Mouse (Mus musculus): ENCODE results near the gene Plxna4. TPM values are rescaled to one million over a fixed set of nuclear protein-coding genes. Genes with fewer than 3 reads are reported as not detected.
A peak's percentile ranks its signal among the peaks of the same experiment; 100 is the strongest.

Plxna4 gene
- polyA plus RNA-seq, 1 experiment from 2014 or later: 3.5 TPM

DNA sequence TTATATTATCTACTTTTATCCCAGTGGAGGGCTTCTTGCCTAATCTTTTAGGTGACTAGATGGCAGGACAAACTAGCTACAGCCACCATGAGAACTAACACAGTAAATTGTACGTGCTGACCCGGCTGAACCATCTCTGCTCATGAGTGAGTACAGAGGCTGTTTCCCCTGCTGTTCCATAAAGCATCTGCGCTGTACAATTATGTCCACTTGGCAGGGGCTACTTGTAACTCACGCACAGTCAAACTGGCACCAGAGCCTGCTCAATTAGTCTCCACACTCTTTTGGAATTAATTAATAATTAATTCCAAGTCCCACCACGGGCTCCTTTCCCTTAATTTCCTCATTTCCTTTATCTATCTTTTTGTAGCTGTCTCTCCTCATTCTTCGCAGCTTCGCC lies 335.8 kb downstream of the Plxna4 start:
- ATAC-seq (replicated peaks; ENCODE audit: low FRiP score) (no peak), DNase-seq (ENCODE audit: low spot score) (no peak)
- Histone ChIP-seq H3K9me3 (ENCODE audit: control insufficient read depth, low read length) (no peaks in the 10 kb centered on the region), H3K36me3 (ENCODE audit: control insufficient read depth, insufficient read depth, low read length) (no peaks in the 10 kb centered on the region), H3K4me3 (ENCODE audit: low read depth, low read length) (no peak overlapping the region), H3K4me1 (replicated peaks; ENCODE audit: control insufficient read depth, insufficient read depth, low read length) (no peaks in the 10 kb centered on the region), H3K4me2 (ENCODE audit: low read depth, low read length, severe bottlenecking) (no peak overlapping the region), H3K27ac (ENCODE audit: low read depth, low read length) (no peak overlapping the region), H3K9ac (ENCODE audit: low read length) (no peak overlapping the region), H3K27me3 (ENCODE audit: control insufficient read depth, insufficient read depth, low read length) (no peaks in the 10 kb centered on the region)
- 73% methylated on average over 7 of the region's 7 CpGs for WGBS

- no peaks in the 10 kb centered on the region for H3K4me1 ChIP-seq (replicated peaks; ENCODE audit: control insufficient read depth, insufficient read depth, low read length)
- H3K9ac ChIP-seq (ENCODE audit: low read length): no peak overlapping the region
- no peaks in the 10 kb centered on the region for H3K27me3 ChIP-seq (ENCODE audit: control insufficient read depth, insufficient read depth, low read length)
- WGBS: 86% methylated on average over 10 of the region's 10 CpGs
- H3K4me3 ChIP-seq (ENCODE audit: low read depth, low read length): no peak overlapping the region
- DNase-seq (ENCODE audit: low spot score) (no peak), ATAC-seq (replicated peaks; ENCODE audit: low FRiP score) (no peak)
- H3K36me3 ChIP-seq (ENCODE audit: control insufficient read depth, insufficient read depth, low read length): no peaks in the 10 kb centered on the region
- H3K27ac ChIP-seq (ENCODE audit: low read depth, low read length): no peak overlapping the region
- H3K4me2 ChIP-seq (ENCODE audit: low read depth, low read length, severe bottlenecking): no peak overlapping the region
- no peaks in the 10 kb centered on the region for H3K9me3 ChIP-seq (ENCODE audit: control insufficient read depth, low read length)
These were observed 336.3 kb downstream of the Plxna4 start for GRCm38 (mm10) chr6:32251674-32252073.

DNA sequence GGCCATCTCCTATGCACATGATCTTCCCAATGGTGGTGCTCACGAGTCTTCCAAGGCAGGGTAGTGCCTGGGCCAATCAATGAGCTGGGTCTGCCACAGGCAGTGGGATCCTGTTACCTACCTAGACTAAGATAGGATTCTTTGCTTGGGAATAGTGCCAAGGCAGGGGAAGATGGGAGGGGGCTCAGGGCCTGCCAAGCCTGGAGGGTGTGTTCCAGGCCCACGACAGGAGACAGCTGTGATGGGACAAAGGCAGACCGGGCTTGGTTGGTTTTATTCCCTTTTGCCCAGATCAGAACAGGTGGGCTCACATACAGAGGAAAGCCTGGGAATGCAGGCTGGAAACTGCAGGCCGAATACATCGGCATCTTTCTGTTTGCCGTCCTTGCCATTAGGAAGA lies 342.0 kb downstream of the Plxna4 start:
- no peak overlapping the region for H3K27ac ChIP-seq (ENCODE audit: low read depth, low read length)
- H3K9ac ChIP-seq (ENCODE audit: low read length): no peak overlapping the region
- no peaks in the 10 kb centered on the region for H3K36me3 ChIP-seq (ENCODE audit: control insufficient read depth, insufficient read depth, low read length)
- H3K4me2 ChIP-seq (ENCODE audit: low read depth, low read length, severe bottlenecking): no peak overlapping the region
- H3K4me3 ChIP-seq (ENCODE audit: low read depth, low read length): no peak overlapping the region
- no peak for ATAC-seq (replicated peaks; ENCODE audit: low FRiP score)
- DNase-seq (ENCODE audit: low spot score): no peak
- no peaks in the 10 kb centered on the region for H3K9me3 ChIP-seq (ENCODE audit: control insufficient read depth, low read length)
- peaks cover 2% of the 10 kb centered on the region; the same call in 1 of the 2 replicates for H3K27me3 ChIP-seq (ENCODE audit: control insufficient read depth, insufficient read depth, low read length)
- 74% methylated on average over 6 of the region's 6 CpGs for WGBS
- H3K4me1 ChIP-seq (replicated peaks; ENCODE audit: control insufficient read depth, insufficient read depth, low read length): peaks cover 5% of the 10 kb centered on the region; the same call in 1 of the 2 replicates

GRCm38 (mm10) chr6:32243040-32243439 lies 345.0 kb downstream of the Plxna4 start:
- WGBS: 11% methylated on average over 2 of the region's 2 CpGs
- no peak overlapping the region for H3K4me2 ChIP-seq (ENCODE audit: low read depth, low read length, severe bottlenecking)
- H3K27ac ChIP-seq (ENCODE audit: low read depth, low read length): no peak overlapping the region
- no peak overlapping the region for H3K4me3 ChIP-seq (ENCODE audit: low read depth, low read length)
- ATAC-seq (replicated peaks; ENCODE audit: low FRiP score) (0 out of 2 replicates have a peak, but pooled peaks have one; percentile 4), DNase-seq (ENCODE audit: low spot score) (no peak)
- H3K27me3 ChIP-seq (ENCODE audit: control insufficient read depth, insufficient read depth, low read length): peaks cover 2% of the 10 kb centered on the region; the same call in 1 of the 2 replicates
- no peak overlapping the region for H3K9ac ChIP-seq (ENCODE audit: low read length)
- H3K4me1 ChIP-seq (replicated peaks; ENCODE audit: control insufficient read depth, insufficient read depth, low read length): peaks cover 5% of the 10 kb centered on the region; the same call in 1 of the 2 replicates
- no peaks in the 10 kb centered on the region for H3K9me3 ChIP-seq (ENCODE audit: control insufficient read depth, low read length)
- no peaks in the 10 kb centered on the region for H3K36me3 ChIP-seq (ENCODE audit: control insufficient read depth, insufficient read depth, low read length)

- no peak for ATAC-seq (replicated peaks; ENCODE audit: low FRiP score)
- no peak overlapping the region for H3K4me3 ChIP-seq (ENCODE audit: low read depth, low read length)
- WGBS: 90% methylated on average over 2 of the region's 2 CpGs
- no peak overlapping the region for H3K27ac ChIP-seq (ENCODE audit: low read depth, low read length)
- H3K4me2 ChIP-seq (ENCODE audit: low read depth, low read length, severe bottlenecking): no peak overlapping the region
- H3K4me1 ChIP-seq (replicated peaks; ENCODE audit: control insufficient read depth, insufficient read depth, low read length): no peaks in the 10 kb centered on the region; the same call in 1 of the 2 replicates
- H3K36me3 ChIP-seq (ENCODE audit: control insufficient read depth, insufficient read depth, low read length): no peaks in the 10 kb centered on the region
- H3K9me3 ChIP-seq (ENCODE audit: control insufficient read depth, low read length): no peaks in the 10 kb centered on the region
- H3K27me3 ChIP-seq (ENCODE audit: control insufficient read depth, insufficient read depth, low read length): no peaks in the 10 kb centered on the region
- H3K9ac ChIP-seq (ENCODE audit: low read length): no peak overlapping the region
- DNase-seq (ENCODE audit: low spot score): no peak
These were observed 356.6 kb downstream of the Plxna4 start for GRCm38 (mm10) chr6:32231383-32231782.

DNA sequence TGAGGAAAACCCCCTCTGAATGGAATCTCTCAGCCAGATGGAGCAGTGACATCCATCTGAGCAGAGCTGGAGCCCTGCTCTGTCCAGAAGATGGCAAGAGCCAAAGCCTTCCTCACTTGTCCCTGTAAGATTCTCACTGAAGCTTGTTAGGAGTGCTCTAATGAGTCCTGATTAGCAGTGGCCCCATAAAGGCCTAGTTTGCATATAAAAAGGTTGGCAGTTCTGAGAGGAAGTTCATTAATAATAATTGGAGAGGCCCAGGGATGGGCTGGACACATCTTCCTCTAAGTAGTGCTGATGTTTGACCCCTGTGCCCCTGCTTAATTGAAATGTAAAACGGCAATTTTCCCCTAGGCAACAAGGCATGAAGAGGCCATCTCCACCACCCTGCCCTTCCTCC lies 361.4 kb downstream of the Plxna4 start:
- no peak overlapping the region for H3K4me2 ChIP-seq (ENCODE audit: low read depth, low read length, severe bottlenecking)
- no peaks in the 10 kb centered on the region for H3K9me3 ChIP-seq (ENCODE audit: control insufficient read depth, low read length)
- ATAC-seq (replicated peaks; ENCODE audit: low FRiP score): no peak
- H3K27me3 ChIP-seq (ENCODE audit: control insufficient read depth, insufficient read depth, low read length): no peaks in the 10 kb centered on the region
- no peaks in the 10 kb centered on the region; the same call in 1 of the 2 replicates for H3K4me1 ChIP-seq (replicated peaks; ENCODE audit: control insufficient read depth, insufficient read depth, low read length)
- no peaks in the 10 kb centered on the region for H3K36me3 ChIP-seq (ENCODE audit: control insufficient read depth, insufficient read depth, low read length)
- H3K4me3 ChIP-seq (ENCODE audit: low read depth, low read length): no peak overlapping the region
- no peak for DNase-seq (ENCODE audit: low spot score)
- H3K9ac ChIP-seq (ENCODE audit: low read length): no peak overlapping the region
- H3K27ac ChIP-seq (ENCODE audit: low read depth, low read length): no peak overlapping the region
- 27% methylated on average over 1 of the region's 1 CpGs for WGBS

DNA sequence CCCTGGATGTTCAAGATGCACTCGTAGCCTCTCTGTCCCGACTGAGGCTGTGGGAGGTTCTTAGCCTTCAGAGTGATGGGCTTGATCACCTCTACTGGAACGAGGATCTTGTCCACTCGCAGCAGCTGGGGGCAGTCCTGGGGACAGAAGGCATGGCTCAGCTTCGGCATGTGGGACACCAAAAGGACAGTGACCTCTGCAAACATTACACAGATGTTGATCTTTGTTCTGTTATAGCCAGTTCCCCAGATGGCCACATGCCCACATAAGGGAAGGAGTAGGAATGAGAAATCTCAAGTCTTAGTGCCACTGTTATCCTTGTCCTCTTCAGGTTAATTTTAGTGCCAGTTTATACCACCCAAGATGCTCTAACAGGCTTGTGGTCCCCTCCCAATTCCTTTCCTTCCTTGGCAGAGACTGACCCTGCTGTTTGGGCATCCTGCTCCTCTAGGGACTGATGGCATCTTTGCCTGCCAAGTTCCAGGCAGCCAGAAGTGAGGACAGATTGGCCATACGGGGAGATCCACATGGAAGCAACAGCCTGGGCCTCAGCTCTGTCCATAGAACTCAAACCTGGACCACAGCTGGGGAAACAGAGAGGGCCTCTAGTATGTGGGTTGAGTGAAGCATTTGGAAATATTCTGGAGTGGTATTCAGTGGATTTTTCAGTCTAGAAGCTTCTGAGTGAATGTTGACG lies 363.8 kb downstream of the Plxna4 start:
- no peak overlapping the region for H3K4me3 ChIP-seq (ENCODE audit: low read depth, low read length)
- H3K27me3 ChIP-seq (ENCODE audit: control insufficient read depth, insufficient read depth, low read length): no peaks in the 10 kb centered on the region
- ATAC-seq (replicated peaks; ENCODE audit: low FRiP score): no peak
- H3K36me3 ChIP-seq (ENCODE audit: control insufficient read depth, insufficient read depth, low read length): no peaks in the 10 kb centered on the region
- 81% methylated on average over 7 of the region's 7 CpGs for WGBS
- DNase-seq (ENCODE audit: low spot score): no peak
- no peak overlapping the region for H3K27ac ChIP-seq (ENCODE audit: low read depth, low read length)
- H3K9ac ChIP-seq (ENCODE audit: low read length): no peak overlapping the region
- no peaks in the 10 kb centered on the region for H3K9me3 ChIP-seq (ENCODE audit: control insufficient read depth, low read length)
- no peaks in the 10 kb centered on the region; the same call in 1 of the 2 replicates for H3K4me1 ChIP-seq (replicated peaks; ENCODE audit: control insufficient read depth, insufficient read depth, low read length)
- H3K4me2 ChIP-seq (ENCODE audit: low read depth, low read length, severe bottlenecking): no peak overlapping the region

GRCm38 (mm10) chr6:32220765-32221164 lies 367.2 kb downstream of the Plxna4 start:
- Histone ChIP-seq H3K9me3 (ENCODE audit: control insufficient read depth, low read length) (no peaks in the 10 kb centered on the region), H3K27ac (ENCODE audit: low read depth, low read length) (no peak overlapping the region), H3K27me3 (ENCODE audit: control insufficient read depth, insufficient read depth, low read length) (no peaks in the 10 kb centered on the region), H3K36me3 (ENCODE audit: control insufficient read depth, insufficient read depth, low read length) (no peaks in the 10 kb centered on the region), H3K4me3 (ENCODE audit: low read depth, low read length) (no peak overlapping the region), H3K9ac (ENCODE audit: low read length) (no peak overlapping the region), H3K4me1 (replicated peaks; ENCODE audit: control insufficient read depth, insufficient read depth, low read length) (no peaks in the 10 kb centered on the region), H3K4me2 (ENCODE audit: low read depth, low read length, severe bottlenecking) (no peak overlapping the region)
- ATAC-seq (replicated peaks; ENCODE audit: low FRiP score) (no peak), DNase-seq (ENCODE audit: low spot score) (no peak)
- 90% methylated on average over 8 of the region's 8 CpGs for WGBS

- WGBS: 81% methylated on average over 3 of the region's 3 CpGs
- H3K36me3 ChIP-seq (ENCODE audit: control insufficient read depth, insufficient read depth, low read length): no peaks in the 10 kb centered on the region
- H3K4me3 ChIP-seq (ENCODE audit: low read depth, low read length): no peak overlapping the region
- no peak for DNase-seq (ENCODE audit: low spot score)
- no peaks in the 10 kb centered on the region for H3K4me1 ChIP-seq (replicated peaks; ENCODE audit: control insufficient read depth, insufficient read depth, low read length)
- no peak overlapping the region for H3K27ac ChIP-seq (ENCODE audit: low read depth, low read length)
- ATAC-seq (replicated peaks; ENCODE audit: low FRiP score): no peak
- no peak overlapping the region for H3K4me2 ChIP-seq (ENCODE audit: low read depth, low read length, severe bottlenecking)
- no peaks in the 10 kb centered on the region for H3K9me3 ChIP-seq (ENCODE audit: control insufficient read depth, low read length)
- H3K9ac ChIP-seq (ENCODE audit: low read length): no peak overlapping the region
- H3K27me3 ChIP-seq (ENCODE audit: control insufficient read depth, insufficient read depth, low read length): no peaks in the 10 kb centered on the region
These were observed 369.4 kb downstream of the Plxna4 start for GRCm38 (mm10) chr6:32218544-32218943.

All from forebrain, embryonic 11.5 days (tissue).